Mouse (Mus musculus): ENCODE measurements at regions not wholly inside any gene's neighbourhood (a gene's known extent, or its start where the extent isn't known, plus 50 kb on each side); places are given as distances from the start of the nearest gene placed in this dataset.
"Not testable (repeated sequence)": the region's sequence is repeated elsewhere in the genome, so short reads cannot be mapped to it uniquely, and the experiment has no call there.

DNA sequence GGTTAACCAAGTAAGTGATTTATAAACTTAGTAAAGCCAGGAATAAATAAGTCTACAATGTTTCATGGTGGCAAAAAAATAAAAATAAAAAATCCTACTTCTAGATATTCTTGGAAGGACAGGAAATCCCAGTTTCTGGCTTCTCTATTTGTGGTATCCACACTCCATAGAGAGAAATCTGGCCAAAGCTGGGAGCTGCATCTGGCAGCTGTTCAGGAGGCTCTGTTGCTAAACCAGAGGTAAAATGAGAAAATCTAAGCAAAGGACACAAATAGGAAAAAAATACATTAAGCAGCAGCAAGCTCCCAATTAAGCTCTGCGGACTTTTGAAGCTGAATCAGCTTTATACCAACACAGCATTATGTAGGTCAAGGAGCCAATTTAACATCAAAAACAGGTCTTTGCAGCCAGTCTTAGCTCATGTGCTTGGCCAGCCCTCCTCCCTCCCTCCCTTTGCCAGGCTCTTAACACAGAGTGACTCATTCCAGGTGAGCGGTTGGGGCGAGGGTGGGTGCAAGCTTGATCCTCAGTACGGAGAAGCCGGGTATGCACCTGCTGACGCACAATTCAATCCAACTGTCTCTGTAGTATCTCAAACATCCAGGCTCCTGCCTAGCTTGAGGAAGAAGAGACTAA, 456.9 kb downstream of the Cbln4 start:
- no peaks in the 10 kb centered on the region for H3K4me1 ChIP-seq (ENCODE audit: control insufficient read depth, insufficient read depth, low read length)
- no peaks in the 10 kb centered on the region for H3K27me3 ChIP-seq (ENCODE audit: control insufficient read depth, insufficient read depth, low read length)
- WGBS (ENCODE audit: insufficient replicate concordance), result 82% methylated on average over 6 of the region's 6 CpGs
- no peak for ATAC-seq (replicated peaks; ENCODE audit: insufficient number of reproducible peaks, low FRiP score, low TSS enrichment)
- H3K27ac ChIP-seq (ENCODE audit: low read depth, low read length), result no peak overlapping the region
- no peak overlapping the region for H3K4me2 ChIP-seq
- no peak overlapping the region for H3K9ac ChIP-seq (ENCODE audit: low read depth, low read length)
- no peak overlapping the region for H3K4me3 ChIP-seq (ENCODE audit: low read depth, low read length)
- H3K9me3 ChIP-seq (replicated peaks; ENCODE audit: control insufficient read depth, low read length), result no peaks in the 10 kb centered on the region
- no peaks in the 10 kb centered on the region for H3K36me3 ChIP-seq (ENCODE audit: control insufficient read depth, insufficient read depth, low read length)

DNA sequence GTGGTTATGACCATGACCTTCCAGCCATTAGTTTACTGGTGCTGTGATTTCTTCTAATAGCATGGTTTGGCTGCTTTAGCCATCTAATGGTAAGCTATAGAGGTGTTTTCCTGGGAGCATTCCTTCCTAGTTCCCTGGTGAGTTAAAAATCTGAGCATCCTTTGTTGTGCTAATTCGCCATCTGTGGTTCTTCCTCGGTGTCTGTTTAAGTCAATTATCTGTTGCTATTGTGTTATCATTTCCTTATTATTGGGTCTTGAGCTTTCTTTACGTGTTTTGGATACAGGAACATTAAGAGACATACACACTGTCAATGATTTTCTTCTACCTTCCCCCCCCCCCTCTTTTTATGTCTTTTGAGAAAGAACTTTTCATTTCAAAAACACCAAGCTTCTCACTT, 468.9 kb downstream of the Cbln4 start:
- no peak for ATAC-seq (replicated peaks; ENCODE audit: insufficient number of reproducible peaks, low FRiP score, low TSS enrichment)
- Histone ChIP-seq H3K36me3 (ENCODE audit: control insufficient read depth, insufficient read depth, low read length) (no peaks in the 10 kb centered on the region), H3K4me3 (ENCODE audit: low read depth, low read length) (no peak overlapping the region), H3K9ac (ENCODE audit: low read depth, low read length) (no peak overlapping the region), H3K4me1 (ENCODE audit: control insufficient read depth, insufficient read depth, low read length) (no peaks in the 10 kb centered on the region), H3K27me3 (ENCODE audit: control insufficient read depth, insufficient read depth, low read length) (no peaks in the 10 kb centered on the region), H3K4me2 (no peak overlapping the region), H3K9me3 (replicated peaks; ENCODE audit: control insufficient read depth, low read length) (no peaks in the 10 kb centered on the region), H3K27ac (ENCODE audit: low read depth, low read length) (no peak overlapping the region)
- WGBS (ENCODE audit: insufficient replicate concordance), result 56% methylated on average over 3 of the region's 3 CpGs

DNA sequence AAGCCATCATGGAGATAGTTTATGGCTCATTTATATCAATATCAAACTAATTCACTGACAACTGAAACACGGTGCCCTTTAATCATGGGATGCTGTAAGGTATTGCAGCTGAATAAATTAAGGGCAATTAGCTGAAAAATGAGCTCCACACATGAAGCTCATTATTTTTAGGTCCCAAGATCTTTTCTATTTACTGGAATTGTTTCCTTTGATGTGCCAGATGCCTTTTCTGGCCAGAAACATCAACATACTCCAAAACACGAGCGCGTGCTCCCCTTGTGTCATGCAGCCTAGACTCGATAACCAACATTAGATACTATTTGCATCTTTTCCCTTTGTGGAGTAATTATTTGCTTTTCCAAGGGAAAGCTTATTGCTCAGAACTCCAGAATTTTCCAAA, 480.6 kb downstream of the Cbln4 start:
- 85% methylated on average over 5 of the region's 5 CpGs for WGBS (ENCODE audit: insufficient replicate concordance)
- Histone ChIP-seq H3K4me1 (ENCODE audit: control insufficient read depth, insufficient read depth, low read length) (no peaks in the 10 kb centered on the region), H3K4me3 (ENCODE audit: low read depth, low read length) (no peak overlapping the region), H3K9me3 (replicated peaks; ENCODE audit: control insufficient read depth, low read length) (no peaks in the 10 kb centered on the region), H3K4me2 (no peak overlapping the region), H3K27ac (ENCODE audit: low read depth, low read length) (no peak overlapping the region), H3K9ac (ENCODE audit: low read depth, low read length) (no peak overlapping the region), H3K27me3 (ENCODE audit: control insufficient read depth, insufficient read depth, low read length) (no peaks in the 10 kb centered on the region), H3K36me3 (ENCODE audit: control insufficient read depth, insufficient read depth, low read length) (no peaks in the 10 kb centered on the region)
- ATAC-seq (replicated peaks; ENCODE audit: insufficient number of reproducible peaks, low FRiP score, low TSS enrichment), result no peak

DNA sequence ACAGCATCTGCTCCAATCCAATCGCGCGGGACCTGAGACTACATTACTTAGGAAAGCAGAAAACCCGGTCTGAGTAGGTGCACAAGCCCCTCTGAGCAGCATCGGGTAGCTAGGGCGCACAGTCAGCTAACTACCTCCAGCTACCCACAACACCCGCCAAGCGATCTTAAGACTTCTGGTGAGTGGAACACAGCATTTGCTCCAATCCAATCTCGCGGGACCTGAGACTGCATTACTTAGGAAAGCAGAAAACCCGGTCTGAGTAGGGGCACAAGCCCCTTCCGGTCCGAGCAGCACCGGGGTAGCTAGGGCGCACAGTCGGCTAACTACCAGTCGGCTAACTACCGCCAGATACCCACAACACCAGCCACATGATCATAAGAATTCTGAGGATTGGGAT, 500.5 kb downstream of the Cbln4 start:
- not testable (repeated sequence) for H3K9me3 ChIP-seq (replicated peaks; ENCODE audit: control insufficient read depth, low read length); H3K4me3 ChIP-seq (ENCODE audit: low read depth, low read length); H3K27me3 ChIP-seq (ENCODE audit: control insufficient read depth, insufficient read depth, low read length); H3K27ac ChIP-seq (ENCODE audit: low read depth, low read length); H3K4me1 ChIP-seq (ENCODE audit: control insufficient read depth, insufficient read depth, low read length); H3K9ac ChIP-seq (ENCODE audit: low read depth, low read length); H3K4me2 ChIP-seq; ATAC-seq (replicated peaks; ENCODE audit: insufficient number of reproducible peaks, low FRiP score, low TSS enrichment); H3K36me3 ChIP-seq (ENCODE audit: control insufficient read depth, insufficient read depth, low read length)
- WGBS (ENCODE audit: insufficient replicate concordance), result 66% methylated on average over 18 of the region's 18 CpGs

DNA sequence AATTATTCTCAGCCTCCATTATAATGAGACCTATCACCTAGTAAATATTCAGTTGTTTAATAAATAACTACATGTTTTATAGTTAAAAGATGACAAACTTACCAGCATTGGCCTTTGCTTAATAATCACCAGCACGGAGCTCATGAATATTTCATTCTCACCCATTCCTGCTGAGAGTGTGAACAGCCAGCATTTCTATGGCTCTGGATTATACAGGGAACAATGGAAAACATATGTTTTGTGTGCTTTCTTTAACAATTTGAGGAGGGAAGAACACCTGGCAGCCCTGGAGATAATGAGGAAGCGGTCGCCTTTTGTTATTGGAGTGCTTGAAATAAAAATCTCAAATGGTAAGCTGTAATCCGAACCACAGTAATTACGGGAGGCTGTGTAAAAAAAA, 528.4 kb downstream of the Cbln4 start:
- H3K4me2 ChIP-seq, result no peak overlapping the region
- no peaks in the 10 kb centered on the region for H3K27me3 ChIP-seq (ENCODE audit: control insufficient read depth, insufficient read depth, low read length)
- 82% methylated on average over 5 of the region's 5 CpGs for WGBS (ENCODE audit: insufficient replicate concordance)
- no peak overlapping the region for H3K4me3 ChIP-seq (ENCODE audit: low read depth, low read length)
- H3K9me3 ChIP-seq (replicated peaks; ENCODE audit: control insufficient read depth, low read length), result no peaks in the 10 kb centered on the region
- no peak overlapping the region for H3K27ac ChIP-seq (ENCODE audit: low read depth, low read length)
- no peaks in the 10 kb centered on the region for H3K36me3 ChIP-seq (ENCODE audit: control insufficient read depth, insufficient read depth, low read length)
- no peak overlapping the region for H3K9ac ChIP-seq (ENCODE audit: low read depth, low read length)
- ATAC-seq (replicated peaks; ENCODE audit: insufficient number of reproducible peaks, low FRiP score, low TSS enrichment), result no peak
- no peaks in the 10 kb centered on the region for H3K4me1 ChIP-seq (ENCODE audit: control insufficient read depth, insufficient read depth, low read length)

DNA sequence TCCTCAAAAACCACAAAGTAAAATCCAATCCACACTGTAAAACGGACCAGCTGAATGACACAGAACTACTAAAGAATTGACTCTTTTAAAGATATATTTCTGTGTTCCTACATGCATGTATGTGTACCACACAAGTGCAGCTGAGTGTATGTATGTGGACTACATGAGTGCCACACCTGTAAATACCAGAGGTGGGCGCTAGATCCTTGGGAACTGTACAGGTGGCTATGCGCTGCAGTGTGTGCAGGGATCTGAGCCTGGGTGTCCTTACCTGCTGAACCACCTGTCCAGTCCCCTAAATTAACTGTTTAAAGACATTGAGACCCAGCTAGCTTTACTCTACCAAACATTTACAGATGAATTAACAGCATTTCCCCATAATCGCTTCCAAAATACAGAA, 546.6 kb downstream of the Cbln4 start:
- H3K9me3 ChIP-seq (replicated peaks; ENCODE audit: control insufficient read depth, low read length), result no peaks in the 10 kb centered on the region
- ATAC-seq (replicated peaks; ENCODE audit: insufficient number of reproducible peaks, low FRiP score, low TSS enrichment), result no peak
- WGBS (ENCODE audit: insufficient replicate concordance), result 71% methylated on average over 4 of the region's 4 CpGs
- no peak overlapping the region for H3K4me3 ChIP-seq (ENCODE audit: low read depth, low read length)
- no peak overlapping the region for H3K9ac ChIP-seq (ENCODE audit: low read depth, low read length)
- no peaks in the 10 kb centered on the region for H3K27me3 ChIP-seq (ENCODE audit: control insufficient read depth, insufficient read depth, low read length)
- no peak overlapping the region for H3K27ac ChIP-seq (ENCODE audit: low read depth, low read length)
- H3K4me2 ChIP-seq, result no peak overlapping the region
- H3K4me1 ChIP-seq (ENCODE audit: control insufficient read depth, insufficient read depth, low read length), result peaks cover 4% of the 10 kb centered on the region
- H3K36me3 ChIP-seq (ENCODE audit: control insufficient read depth, insufficient read depth, low read length), result no peaks in the 10 kb centered on the region

DNA sequence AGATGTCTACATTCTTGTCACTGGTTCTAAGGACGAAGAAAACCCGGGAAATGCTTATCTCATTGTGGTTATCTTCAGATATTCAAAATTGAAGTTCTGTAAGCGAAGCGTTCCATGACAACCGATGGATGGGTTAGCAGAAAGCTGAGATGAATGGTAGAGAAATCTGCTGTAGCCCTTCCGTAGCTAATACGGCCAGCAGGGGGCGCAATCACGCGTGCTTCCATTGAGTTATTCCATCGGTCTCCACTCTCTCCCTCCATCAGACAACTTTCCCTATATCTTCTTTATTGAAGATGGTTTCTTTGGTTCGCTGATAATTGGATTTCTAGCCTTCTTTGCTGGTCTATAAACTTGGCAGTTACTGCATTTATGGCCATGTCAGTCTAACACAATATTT, 549.5 kb downstream of the Cbln4 start:
- Histone ChIP-seq H3K9me3 (replicated peaks; ENCODE audit: control insufficient read depth, low read length) (no peaks in the 10 kb centered on the region), H3K4me2 (no peak overlapping the region), H3K4me3 (ENCODE audit: low read depth, low read length) (no peak overlapping the region), H3K27me3 (ENCODE audit: control insufficient read depth, insufficient read depth, low read length) (no peaks in the 10 kb centered on the region), H3K9ac (ENCODE audit: low read depth, low read length) (no peak overlapping the region), H3K4me1 (ENCODE audit: control insufficient read depth, insufficient read depth, low read length) (peaks cover 4% of the 10 kb centered on the region), H3K36me3 (ENCODE audit: control insufficient read depth, insufficient read depth, low read length) (no peaks in the 10 kb centered on the region), H3K27ac (ENCODE audit: low read depth, low read length) (no peak overlapping the region)
- ATAC-seq (replicated peaks; ENCODE audit: insufficient number of reproducible peaks, low FRiP score, low TSS enrichment), result no peak
- WGBS (ENCODE audit: insufficient replicate concordance), result 37% methylated on average over 12 of the region's 12 CpGs

DNA sequence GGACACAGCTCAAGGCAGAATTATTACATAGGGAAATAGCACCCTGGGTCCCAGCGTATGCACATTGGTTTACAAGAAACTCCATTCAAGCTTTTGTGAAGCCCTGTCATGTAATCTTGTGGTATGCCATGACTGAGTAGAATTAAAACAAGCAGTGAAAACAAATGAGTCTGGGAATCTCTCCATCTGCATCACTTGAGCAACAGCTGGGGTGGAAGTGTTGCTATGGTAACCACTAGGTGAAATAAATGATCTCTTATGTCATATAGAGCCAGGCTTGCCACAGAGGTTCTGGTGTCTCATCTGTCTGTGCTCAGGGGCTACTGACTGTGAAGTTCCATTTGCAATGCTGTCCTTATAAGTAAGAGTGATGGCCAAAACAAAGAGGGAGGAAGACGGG, 556.0 kb downstream of the Cbln4 start:
- H3K27me3 ChIP-seq (ENCODE audit: control insufficient read depth, insufficient read depth, low read length), result no peaks in the 10 kb centered on the region
- H3K36me3 ChIP-seq (ENCODE audit: control insufficient read depth, insufficient read depth, low read length), result no peaks in the 10 kb centered on the region
- no peak overlapping the region for H3K27ac ChIP-seq (ENCODE audit: low read depth, low read length)
- H3K9me3 ChIP-seq (replicated peaks; ENCODE audit: control insufficient read depth, low read length), result no peaks in the 10 kb centered on the region
- no peak for ATAC-seq (replicated peaks; ENCODE audit: insufficient number of reproducible peaks, low FRiP score, low TSS enrichment)
- H3K4me1 ChIP-seq (ENCODE audit: control insufficient read depth, insufficient read depth, low read length), result no peaks in the 10 kb centered on the region; the same call in 1 of the 2 replicates
- no peak overlapping the region for H3K4me2 ChIP-seq
- WGBS (ENCODE audit: insufficient replicate concordance), result 80% methylated on average over 2 of the region's 2 CpGs
- H3K4me3 ChIP-seq (ENCODE audit: low read depth, low read length), result no peak overlapping the region
- no peak overlapping the region for H3K9ac ChIP-seq (ENCODE audit: low read depth, low read length)

DNA sequence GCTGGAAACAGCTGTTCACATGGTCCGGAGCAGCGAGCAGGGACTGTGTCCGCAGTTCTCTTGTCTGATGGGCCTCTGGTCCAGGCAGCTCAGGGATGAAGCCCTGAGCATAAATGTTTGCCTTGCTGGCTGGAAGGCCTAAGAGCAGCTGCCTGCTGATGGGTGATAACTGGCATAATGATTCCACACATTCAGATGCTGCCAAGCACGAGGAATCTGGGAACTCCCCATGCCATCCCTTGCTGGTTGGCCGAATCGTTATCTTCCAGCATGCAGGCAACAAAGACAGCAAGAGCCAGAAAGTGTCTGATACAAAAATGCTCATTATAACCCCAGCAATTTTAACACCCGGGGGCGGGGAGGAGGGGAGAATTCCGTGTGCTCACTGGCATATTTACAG, 590.0 kb downstream of the Cbln4 start:
- Histone ChIP-seq H3K9me3 (replicated peaks; ENCODE audit: control insufficient read depth, low read length) (no peaks in the 10 kb centered on the region), H3K4me3 (ENCODE audit: low read depth, low read length) (no peak overlapping the region), H3K4me1 (ENCODE audit: control insufficient read depth, insufficient read depth, low read length) (no peaks in the 10 kb centered on the region), H3K4me2 (no peak overlapping the region), H3K9ac (ENCODE audit: low read depth, low read length) (no peak overlapping the region), H3K36me3 (ENCODE audit: control insufficient read depth, insufficient read depth, low read length) (no peaks in the 10 kb centered on the region), H3K27ac (ENCODE audit: low read depth, low read length) (no peak overlapping the region), H3K27me3 (ENCODE audit: control insufficient read depth, insufficient read depth, low read length) (no peaks in the 10 kb centered on the region)
- ATAC-seq (replicated peaks; ENCODE audit: insufficient number of reproducible peaks, low FRiP score, low TSS enrichment), result no peak
- 74% methylated on average over 9 of the region's 9 CpGs for WGBS (ENCODE audit: insufficient replicate concordance)

Data from heart, embryonic 11.5 days (tissue).